Mouse (Mus musculus) monocyte, adult 2 months (primary cell): Measurements from ENCODE around the gene Mcrs1.
"Not testable (repeated sequence)": the region's sequence is repeated elsewhere in the genome, so short reads cannot be mapped to it uniquely, and the experiment has no call there.

Experiments used
- DNase-seq, 2 experiments: peaks; one replicate each; pipeline ENCODE4 v3.0.0; 2022; ENCODE audit warnings: low spot score in 2 of 2, low read depth in 1 of 2

Gene Mcrs1

GRCm38 (mm10) chr15:99251626-99252380 lies at the start of gene Mcrs1:
Mcrs1 (minus strand) TSS chr15:99251961.
- DNase-seq, result peak; percentile 95 to 96

GRCm38 (mm10) chr15:99296213-99296612 lies 44.5 kb upstream of the Mcrs1 start:
- no peak for DNase-seq

DNA sequence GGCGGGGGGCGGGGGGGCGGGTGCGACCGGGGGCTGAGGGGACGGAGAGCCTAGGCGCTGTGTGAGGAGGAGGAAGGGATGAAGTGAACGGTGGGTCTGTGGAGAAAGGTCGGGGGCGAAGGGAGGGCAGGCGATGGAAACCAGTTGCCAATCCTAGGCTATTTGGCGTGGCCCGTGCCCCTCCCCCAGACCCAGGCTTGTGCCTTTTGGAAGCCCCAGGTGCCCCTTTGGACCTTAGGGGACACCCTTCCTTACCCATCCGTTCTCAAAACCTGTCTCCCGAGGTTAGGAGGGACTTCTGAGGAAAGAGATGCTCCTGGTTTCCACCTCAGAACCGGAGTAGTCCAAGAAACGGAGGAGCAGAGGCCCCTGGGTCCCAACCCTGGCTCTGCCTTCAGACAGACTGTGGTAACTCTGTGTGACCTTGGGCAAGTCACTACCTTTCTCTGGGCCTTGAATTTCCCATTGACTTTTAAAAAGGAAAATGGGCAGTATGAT lies 43.8 kb upstream of the Mcrs1 start, which contains the start of gene Fam186b:
Gene Fam186b, minus strand, starts transcription at position 405 of the 498 bp plus-strand sequence.
- no peak for DNase-seq

DNA sequence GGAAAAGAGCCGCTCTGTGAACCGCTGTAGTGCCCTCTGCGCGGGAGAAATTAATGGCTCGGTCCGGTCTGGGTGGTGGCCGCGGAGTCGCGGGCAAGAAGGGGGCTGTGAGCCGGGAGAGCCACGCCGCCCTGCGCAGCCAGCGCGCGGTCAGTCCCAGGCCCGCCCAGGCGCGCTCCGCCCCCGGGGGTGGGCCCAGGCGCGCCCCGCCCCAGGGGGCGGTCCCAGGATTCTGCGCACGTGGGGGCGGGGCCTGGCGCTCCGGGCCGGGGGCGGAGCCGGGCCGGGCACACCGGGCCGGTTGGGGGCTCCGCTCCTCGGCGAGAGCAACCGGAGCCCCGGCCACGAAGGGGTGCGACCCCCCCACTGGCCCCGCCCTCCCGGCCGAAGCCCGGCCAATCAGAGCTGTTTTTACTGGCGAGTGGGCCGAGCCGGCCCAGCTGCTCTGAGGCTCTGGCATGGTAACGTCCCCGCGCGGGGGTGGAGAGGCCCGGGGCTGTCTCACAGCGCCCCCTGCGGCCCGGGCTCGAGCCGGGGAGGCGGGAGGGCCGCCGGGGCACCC lies 43.1 kb upstream of the Mcrs1 start, which contains the start of gene Prpf40b:
Gene Prpf40b, plus strand, starts transcription at position 275 of the 562 bp plus-strand sequence.
- DNase-seq, result peak; percentile 45 to 72

DNA sequence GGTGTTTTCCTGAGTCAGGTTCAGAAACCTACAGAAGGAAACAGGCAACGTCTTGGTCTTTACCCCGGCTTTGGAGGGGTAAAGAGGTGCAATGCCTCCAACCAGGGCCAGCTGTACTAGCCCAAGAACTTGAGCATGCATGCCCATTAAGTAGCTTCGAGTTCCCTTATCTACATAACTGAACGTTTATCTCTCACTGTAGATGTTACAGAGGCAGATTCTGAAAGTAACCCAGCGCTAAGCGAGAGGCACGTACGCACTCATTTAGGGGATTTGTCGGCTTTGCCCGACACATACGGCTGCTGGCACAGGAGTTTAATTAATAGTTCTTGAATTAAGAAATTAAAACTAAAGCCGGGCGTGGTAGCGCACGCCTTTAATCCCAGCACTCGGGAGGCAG lies 42.5 kb upstream of the Mcrs1 start:
- no peak for DNase-seq

- no peak for DNase-seq
These were observed 38.8 kb upstream of the Mcrs1 start for GRCm38 (mm10) chr15:99290586-99290985.

DNA sequence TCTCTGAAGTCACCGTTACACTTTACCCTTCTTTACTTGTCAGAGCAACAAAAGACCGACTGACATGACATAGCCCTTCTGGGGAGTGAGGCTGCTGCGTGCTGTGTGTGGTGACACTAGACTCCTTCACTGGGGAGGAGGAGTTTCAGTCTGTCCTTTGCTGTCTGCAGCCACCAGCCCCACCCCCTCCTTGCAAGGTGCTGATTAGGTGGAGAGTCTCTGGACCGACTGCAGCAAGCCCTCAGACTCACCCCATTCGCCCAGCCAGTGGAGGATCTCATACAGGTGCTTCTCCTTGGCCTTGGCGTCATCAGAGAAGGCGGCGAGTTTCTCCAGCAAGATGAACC lies 33.4 kb upstream of the Mcrs1 start:
- DNase-seq, result no peak

DNA sequence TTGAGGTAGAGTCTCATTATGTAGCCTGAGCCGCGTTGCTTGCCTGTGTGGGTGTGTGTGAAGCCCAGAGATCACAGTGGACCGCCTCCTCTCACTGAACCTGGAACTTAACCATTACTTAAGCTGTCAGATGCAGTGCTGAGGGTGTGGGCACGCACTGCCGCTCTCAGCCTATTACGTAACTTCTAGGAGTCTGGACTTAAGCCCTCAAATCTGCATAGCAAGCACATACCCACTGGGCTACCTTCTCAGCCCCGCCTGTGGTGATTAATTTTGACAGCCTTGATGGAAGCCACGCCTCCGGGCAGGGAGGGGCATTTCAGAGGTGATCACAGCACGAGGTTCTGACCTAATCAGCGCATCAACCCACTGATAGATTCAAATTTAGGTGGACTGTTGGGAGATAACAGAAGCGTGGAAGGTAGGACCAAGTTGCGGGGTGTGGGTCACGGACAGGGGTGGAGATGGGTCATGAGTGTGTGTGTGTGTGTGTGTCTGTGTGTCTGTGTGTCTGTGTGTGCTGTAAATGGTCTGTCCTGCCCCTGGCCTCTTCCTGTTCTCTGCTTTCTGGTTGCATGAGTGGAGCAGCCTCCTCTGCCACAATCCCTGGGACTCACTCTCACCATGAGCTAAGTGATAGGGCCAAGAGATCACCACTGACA lies 32.9 kb upstream of the Mcrs1 start:
- no peak for DNase-seq

- no peak for DNase-seq
These were observed 31.7 kb upstream of the Mcrs1 start for GRCm38 (mm10) chr15:99283456-99283855.

DNA sequence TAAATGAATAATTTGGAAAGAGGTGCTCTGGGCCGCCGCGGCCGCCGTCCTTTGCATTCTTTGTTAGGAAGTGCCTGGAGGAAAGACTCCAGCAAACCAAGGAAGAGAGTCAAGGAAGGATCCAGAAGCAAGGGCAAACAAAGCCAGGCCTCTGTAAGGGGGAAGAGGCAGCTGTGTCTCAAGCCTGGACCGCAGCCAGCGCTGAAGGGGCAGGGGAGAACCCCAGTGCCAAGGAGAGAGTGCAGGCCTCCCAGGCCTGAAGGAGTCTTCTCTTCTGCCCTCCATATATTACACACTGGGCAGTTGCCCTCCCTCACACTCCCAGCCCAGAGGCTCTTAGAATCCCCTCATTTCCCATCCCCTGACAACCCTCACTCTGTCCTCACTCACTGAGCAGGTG lies 26.5 kb upstream of the Mcrs1 start:
- no peak for DNase-seq

DNA sequence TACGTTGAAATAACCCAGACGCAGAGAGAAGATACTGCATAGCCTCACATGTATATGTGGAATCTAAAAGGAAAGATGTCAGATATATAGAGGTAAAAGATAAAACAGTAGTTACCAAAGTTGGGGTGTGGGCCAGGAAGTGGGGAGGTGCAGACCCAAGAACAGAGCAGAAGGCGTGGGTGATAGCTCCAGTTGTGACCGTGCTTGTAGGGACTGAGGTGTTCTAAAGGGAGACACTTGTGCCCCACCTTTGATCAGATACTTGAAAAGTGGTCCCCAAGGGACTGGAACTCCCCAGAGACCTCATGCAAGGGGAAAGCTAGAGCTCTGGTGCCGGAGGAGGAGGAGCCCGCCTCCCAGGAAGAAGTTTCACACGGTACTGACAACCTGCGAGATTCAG lies 24.3 kb upstream of the Mcrs1 start:
- DNase-seq, result no peak

- peak in 1 of 2 experiments; percentile 32 for DNase-seq
These were observed 13.9 kb upstream of the Mcrs1 start for GRCm38 (mm10) chr15:99265679-99266078.

GRCm38 (mm10) chr15:99264363-99264762 lies 12.6 kb upstream of the Mcrs1 start:
- no peak for DNase-seq

- DNase-seq, result no peak
These were observed 10.9 kb upstream of the Mcrs1 start for GRCm38 (mm10) chr15:99262702-99263101.

GRCm38 (mm10) chr15:99259730-99260252 lies 8.0 kb upstream of the Mcrs1 start:
- peak; percentile 32 to 42 for DNase-seq

GRCm38 (mm10) chr15:99259167-99259729 lies 7.5 kb upstream of the Mcrs1 start:
- DNase-seq, result no peak

DNA sequence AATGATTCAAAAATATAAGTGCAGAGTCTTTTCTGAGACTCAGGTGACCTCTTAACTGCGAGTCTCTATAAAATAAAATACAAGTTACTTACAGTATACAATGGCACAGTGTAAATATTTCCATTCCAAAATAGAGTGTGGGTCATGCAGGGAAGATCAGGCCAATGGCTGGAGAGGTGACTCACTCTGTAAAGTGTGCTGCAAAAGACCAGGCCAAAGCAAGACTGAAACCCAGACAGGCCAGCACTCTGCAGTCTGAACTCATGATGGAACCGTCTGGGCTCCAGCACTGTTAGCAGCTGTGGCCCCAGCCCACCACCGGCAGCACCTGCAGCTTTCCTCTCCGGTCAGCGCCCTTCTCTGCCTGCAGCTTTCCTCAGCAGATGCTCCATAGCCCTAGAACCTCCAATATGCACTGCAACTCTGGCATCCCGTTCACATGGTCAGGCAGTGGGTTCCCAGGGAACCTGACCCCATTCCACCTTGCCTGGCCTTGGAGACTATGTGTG lies 3.5 kb upstream of the Mcrs1 start:
- DNase-seq, result no peak

GRCm38 (mm10) chr15:99254477-99255005 lies 2.8 kb upstream of the Mcrs1 start:
- no peak for DNase-seq

DNA sequence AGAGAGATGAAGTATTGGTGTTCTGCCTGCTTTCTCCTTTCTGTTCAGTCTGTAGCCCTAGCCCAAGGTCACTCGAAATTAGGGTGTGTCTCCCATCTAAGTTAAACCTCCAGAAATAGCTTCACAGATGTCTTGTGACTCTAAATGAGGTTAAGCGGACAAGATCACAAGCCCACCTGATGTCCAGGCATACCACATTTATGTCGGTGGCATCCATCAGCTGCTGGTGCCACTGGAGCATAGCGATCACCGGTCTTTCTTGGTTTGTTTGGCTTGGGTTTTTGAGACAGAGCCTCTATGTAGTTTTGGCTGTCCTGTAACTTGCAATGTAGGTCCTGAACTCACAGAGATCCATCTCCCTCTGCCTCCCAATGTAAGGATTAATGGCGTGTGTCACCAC lies 2.0 kb upstream of the Mcrs1 start:
- DNase-seq, result no peak

DNA sequence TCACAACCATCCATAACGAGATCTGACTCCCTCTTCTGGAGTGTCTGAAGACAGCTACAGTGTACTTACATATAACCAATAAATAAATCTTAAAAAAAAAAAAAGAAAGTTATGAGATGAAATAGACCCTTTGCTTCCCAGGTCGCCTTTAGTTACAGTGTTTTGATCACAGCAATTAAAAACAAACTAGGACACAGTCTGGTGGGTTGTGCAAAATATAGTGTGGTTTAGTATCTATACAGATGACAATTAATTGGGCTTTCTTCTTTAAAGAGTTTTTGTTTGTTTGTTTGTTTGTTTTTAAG lies 1.4 kb upstream of the Mcrs1 start:
- DNase-seq, result not testable (repeated sequence)
